Mouse (Mus musculus) lung, adult 2 months (tissue): ENCODE data around the gene Ybx2.

Source experiments
- CTCF ChIP-seq: fragments of 200-500 bp; IDR thresholded peaks from 2 replicates; pipeline ENCODE4 v1.5.1; 2011; ENCODE audit warnings: mild to moderate bottlenecking, low read length, control low read depth; ENCODE audit not compliant: insufficient read depth
- POLR2A ChIP-seq: fragments of 200-500 bp; IDR thresholded peaks from 2 replicates; pipeline ENCODE4 v1.6.1; 2011; ENCODE audit warnings: low read depth, mild to moderate bottlenecking, control low read depth, low read length, borderline replicate concordance; ENCODE audit errors: extremely low read depth

DNA sequence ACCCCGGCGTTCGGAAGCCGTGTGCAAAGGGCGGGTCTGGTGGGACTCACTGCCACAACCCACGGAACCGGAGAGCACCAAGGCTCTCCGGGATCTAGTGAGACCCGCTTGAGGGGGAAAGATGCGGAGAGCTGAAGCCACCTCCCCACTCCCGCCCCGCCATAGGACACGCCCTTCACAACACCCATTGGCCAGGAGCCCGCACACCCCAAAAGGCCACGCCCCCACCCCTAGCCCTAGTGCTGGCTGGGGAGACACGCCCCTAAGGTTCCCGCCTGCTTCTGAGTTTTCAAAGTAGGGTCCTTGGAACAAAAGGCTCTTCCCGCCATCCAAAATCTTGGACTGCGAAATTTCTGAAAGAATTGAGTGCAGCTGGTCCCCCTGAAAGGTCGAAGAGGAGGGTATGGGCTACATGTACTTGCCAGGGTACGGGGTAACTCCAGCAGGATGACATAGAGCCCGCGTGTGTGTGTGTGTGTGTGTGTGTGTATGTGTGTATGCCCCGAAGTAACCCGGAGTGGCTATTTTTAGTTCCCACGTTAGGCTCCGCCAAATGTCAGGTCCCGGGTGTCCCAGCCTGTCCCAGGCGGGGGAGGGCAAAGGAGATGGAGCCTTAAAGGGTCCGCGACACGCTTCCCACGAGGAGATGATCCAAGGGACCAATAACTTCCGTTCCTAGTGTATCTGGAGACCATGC, 12.6 kb downstream of the Ybx2 start, which contains the start of gene Slc2a4:
- TF ChIP-seq CTCF (no peak), POLR2A (no peak)
